Mouse (Mus musculus) inflammation-experienced regulatory T-cells, adult 6 months (primary cell): ENCODE data around the gene Dhdh. TPM values are rescaled to one million over a fixed set of nuclear protein-coding genes. Genes with fewer than 3 reads are reported as not detected.
A peak's percentile ranks its signal among the peaks of the same experiment; 100 is the strongest.
"Not testable (repeated sequence)": the region's sequence is repeated elsewhere in the genome, so short reads cannot be mapped to it uniquely, and the experiment has no call there.

Source experiments
- ATAC-seq: one replicate; pipeline ENCODE4 v1.8.0; 2017
- polyA plus RNA-seq, 3 experiments: library from polyadenylated mRNA; unstranded; fragments of 100-300 nt; shearing (Covaris generic); gene quantifications; one replicate each; pipeline ENCODE4 v1.2.1; 2017

The Dhdh gene
- polyA plus RNA-seq, 3 experiments from 2014 or later, result 1.0 to 1.1 (median 1.1) TPM

DNA sequence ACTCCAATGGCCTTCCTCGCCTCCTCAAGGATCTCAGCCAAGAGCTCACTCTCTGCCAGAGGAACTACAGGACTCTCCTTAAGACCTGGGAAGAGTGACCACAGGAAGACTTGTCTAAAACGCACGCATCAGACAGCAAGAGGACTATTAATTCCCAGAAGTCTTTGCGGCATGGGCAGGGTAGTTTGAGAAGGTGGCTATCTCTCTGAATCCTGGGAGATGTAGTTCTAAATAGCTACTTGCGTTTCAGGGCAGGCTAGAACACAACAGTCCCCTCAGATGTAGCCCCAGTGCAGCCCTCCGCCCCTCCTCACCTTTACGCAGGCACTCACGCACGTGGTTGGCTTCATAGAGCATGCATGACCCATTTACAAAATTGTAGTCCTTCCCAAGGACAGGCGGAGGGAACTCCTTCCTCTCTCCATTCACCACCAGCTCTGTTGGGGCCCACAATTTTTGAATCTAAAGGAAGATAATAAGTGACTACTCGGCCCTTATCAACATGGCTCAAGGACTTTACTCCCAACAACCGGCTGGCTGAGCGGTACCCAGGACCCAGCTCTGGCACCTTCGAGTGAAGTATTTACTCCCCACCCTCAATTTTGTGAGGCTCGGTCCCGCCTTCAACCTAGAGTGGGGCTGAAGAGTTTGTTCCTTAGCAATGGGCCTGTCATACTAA is 13.2 kb downstream of the Dhdh start:
- ATAC-seq, result no peak

DNA sequence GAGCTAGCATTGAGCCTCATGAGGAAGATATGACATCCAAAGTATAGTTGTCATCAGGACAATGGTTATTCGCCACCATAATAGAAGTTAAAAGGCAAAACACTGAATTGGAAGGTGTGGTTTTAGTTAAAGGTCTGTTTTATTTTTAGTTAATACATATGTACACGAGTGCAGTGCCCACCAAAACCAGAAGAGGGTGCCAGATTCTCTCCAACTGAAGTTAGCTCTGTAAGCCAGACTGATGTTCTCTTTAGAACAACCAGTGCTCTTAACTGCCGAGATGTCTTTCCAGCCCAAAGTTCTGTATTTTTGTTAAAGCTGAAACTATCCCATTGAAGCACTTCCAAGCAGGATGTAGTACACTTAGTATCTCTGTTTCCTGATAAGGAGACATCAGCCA is 17.7 kb downstream of the Dhdh start:
- peak; percentile 69 for ATAC-seq

DNA sequence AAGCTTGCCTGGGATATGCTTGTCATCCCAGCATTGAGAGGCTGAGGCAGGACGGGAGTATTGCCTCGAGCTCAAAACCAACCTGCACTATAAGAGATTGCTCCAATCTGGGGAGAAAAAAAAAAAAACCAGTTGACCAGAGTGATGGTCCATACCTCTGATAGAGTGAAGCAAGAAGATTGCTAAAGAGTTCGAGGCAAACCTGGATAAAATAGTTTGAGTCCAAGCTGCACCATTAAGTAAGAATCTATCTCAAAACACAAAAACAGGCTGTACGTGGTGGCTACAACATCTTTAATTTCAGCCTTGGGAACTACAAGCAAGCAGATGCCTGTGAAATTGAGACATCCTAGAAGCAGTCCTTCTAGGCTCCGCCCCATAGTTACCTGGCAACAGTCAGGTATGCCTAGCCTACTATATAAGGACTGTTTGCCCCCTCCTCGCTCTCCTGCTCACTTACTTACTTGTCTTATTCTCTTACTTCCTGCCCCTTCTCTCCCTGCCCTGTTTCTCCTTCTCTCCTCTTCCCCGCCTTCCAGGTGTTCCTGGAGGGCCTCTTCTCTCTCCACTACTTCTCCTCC is 21.4 kb downstream of the Dhdh start:
- ATAC-seq, result no peak

DNA sequence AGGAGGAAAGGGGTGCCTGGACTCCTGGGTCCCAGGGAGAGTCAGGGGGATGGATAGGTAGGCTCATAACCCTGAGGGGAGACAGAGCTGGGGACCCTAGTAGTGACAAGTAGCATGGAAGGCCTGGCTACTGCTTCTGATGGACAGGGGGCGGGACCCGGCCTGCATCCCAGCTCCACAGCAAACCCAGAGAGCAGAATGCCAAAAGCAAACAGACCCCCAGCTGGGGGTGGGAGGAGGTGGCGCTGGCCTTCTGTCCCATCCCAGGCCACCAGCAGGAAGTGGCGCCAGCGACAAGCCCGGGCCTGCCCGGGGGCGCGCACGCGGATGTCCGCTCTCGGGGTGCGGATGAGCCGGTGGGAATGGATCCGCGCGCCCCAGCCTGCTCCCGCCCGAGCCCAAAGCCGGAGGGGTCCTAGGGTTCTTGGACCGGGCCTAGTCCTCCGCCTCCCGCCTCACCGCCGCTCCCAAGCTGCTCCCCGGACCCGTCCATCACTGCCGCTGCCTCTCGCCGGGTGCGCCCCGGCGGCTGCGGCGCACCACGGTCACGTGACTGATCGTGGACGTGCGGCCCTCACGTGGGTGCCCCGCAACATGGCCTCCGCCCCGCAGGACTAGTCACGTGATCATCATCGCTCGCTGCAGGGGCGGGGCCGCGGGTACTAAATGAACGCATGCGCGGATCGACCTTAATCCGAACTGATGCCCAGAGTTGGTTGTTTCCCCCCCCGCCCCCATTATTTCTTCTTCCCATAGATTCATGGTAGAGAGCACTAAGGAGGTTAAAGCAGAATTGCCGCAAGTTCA is 22.1 kb downstream of the Dhdh start, which contains the start of gene Bax:
Gene Bax, minus strand, starts transcription at position 616 of the 807 bp plus-strand sequence.
- peak; percentile 81 for ATAC-seq

DNA sequence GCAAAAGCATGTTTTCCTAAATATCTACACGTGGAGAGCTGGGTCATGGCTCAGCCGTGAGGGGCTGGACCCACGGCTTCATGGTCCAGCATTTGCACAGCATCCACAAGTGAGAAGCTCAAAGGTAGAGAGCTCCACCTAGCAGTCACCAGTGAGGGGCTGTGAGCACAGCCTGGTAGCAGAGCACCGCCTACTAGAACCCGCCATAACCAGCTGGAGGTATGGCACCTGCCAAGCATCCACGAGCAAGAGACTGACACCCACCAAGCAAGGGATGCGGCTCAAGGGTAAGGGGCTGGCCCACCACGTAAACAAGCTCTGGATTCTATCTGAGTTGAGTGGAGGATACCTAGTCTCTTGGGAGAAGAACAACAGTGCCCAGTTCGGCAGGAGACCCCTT is 23.1 kb downstream of the Dhdh start:
- ATAC-seq, result no peak

DNA sequence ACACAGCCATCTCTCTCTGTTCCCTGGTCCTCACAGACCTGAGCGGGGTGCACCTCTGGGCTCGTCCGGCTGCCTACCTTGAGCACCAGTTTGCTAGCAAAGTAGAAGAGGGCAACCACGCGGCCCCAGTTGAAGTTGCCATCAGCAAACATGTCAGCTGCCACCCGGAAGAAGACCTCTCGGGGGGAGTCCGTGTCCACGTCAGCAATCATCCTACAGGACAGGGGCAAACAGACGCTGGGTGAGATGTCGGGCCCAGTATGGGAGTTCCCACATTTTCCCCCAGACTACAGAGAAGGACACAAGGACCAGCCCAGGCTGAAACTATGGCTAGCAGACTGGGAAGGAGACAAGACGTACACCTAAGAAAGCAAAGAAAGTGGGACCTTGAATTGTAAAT is 23.5 kb downstream of the Dhdh start:
- ATAC-seq, result no peak

DNA sequence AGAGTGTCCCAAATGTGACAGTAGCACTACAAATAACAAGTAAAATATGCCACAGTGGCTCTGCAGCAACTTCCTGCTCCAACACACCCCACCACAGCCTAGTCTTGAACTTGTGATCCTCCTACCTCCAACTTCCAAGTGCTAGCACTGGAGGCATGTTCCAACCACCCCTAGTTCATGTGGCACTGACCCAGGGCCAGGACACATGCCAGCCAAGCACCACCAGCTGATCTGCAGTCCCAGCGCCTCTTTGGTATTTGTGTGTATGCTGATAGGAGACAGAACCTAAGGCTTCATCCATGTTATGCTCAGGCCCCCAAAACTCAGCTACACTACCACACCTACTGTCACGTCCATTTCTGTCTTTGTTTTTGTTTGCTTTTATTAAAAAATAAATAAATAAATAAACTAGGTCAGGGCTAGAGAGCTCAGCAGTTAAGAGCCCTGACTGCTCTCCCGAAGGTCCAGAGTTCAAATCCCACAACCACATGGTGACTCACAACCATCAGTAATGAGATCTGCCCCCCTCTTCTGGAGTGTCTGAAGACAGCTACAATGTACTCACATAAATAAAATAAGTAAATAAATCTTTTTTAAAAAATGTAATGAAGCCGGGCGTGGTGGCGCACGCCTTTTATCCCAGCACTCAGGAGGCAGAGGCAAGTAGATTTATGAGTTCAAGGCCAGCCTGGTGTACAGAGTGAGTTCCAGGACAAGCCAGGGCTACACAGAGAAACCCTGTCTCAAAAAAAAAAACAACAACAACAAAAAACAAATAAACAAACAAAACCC is 24.4 kb downstream of the Dhdh start:
- ATAC-seq, result no peak

DNA sequence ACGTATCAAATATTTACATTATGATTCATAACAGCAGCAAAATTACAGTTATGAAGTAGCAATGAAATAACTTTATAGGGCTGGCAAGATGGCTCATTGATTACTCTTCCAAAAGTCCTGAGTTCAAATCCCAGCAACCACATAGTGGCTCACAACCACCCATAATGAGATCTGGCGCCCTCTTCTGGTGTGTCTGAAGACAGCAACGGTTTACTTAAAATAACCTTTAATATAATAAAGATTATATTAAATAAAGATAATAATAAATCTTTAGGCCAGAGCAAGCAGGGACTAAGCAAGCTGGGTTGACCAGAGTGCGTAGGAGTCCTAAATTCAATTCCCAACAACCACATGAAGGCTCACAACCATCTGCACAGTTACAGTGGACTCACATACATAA is 25.7 kb downstream of the Dhdh start:
- ATAC-seq, result not testable (repeated sequence)

DNA sequence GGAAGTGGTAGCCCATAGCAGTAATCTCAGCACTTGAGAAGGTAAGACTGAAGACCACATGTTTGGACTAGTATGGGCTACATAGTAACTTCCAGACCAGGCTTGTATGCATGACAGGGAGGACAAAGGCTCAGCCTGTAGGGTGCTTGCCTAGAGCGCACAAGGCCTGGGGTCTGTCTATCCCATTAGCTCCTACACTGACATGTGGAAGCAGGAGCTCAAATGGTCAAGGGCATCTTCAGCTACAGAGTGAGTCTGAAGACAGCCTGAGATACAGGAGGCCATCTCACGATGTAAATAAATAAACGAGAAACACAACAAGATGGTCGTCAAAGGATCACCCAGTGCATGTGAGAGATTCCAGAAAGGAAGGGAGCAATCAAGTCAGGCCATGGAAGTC is 26.3 kb downstream of the Dhdh start:
- ATAC-seq, result no peak

DNA sequence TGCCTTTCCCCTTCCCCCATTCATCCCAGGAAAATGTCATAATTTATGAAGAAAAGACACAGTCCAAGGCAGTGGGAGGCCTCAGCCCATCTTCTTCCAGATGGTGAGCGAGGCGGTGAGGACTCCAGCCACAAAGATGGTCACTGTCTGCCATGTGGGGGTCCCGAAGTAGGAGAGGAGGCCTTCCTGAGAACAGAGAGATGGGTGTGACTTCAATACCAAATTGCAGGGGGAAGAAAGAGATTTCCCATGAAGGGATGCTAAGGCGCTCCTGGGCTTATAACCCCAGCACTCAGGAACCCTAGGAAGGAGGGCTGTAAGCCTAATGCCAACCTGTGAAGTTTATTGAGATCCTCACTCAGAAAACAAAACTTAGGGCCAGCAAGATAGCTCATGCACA is 26.8 kb downstream of the Dhdh start:
- ATAC-seq, result no peak

DNA sequence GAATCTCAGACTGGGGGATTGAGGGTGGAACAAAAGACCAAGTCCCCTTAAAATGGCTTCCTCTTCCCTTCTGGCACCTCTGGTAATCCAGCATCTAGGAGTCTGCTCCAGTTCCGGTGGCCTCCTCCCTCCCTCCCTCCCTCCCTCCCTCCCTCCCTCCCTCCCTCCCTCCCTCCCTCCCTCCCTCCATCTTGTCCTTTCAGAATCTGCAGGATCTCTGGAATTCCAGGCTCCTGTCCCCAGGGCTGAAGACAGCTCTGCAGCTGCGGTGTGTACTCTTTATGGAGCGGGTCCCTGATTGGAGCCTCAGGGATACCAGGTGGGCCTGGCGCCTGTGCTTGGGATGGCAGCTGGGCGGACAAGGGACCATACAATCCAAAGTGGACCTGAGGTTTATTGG is 27.3 kb downstream of the Dhdh start:
- ATAC-seq, result no peak

DNA sequence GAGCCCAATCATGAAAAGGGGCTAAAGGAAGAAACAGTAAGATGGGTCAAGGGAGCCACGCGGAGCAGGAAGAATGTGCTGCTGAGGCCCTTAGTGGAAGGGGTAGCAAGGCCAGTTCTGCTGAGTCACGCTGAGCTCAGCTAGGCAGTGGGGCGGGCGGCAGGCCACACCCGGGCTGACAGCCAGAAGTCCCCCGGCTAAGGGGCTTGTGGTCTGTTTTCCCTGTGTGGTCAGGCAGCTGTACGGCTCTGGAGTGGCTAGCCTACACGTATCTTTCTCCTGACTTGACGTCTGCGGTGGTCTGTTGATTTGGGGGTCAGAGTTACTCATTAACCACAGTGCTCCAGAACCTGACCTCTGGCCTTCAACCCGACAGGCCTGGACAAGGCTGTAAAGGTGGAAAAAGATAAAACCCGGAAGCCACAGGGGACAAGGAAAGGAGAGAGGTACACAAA is 27.7 kb downstream of the Dhdh start:
- no peak for ATAC-seq

DNA sequence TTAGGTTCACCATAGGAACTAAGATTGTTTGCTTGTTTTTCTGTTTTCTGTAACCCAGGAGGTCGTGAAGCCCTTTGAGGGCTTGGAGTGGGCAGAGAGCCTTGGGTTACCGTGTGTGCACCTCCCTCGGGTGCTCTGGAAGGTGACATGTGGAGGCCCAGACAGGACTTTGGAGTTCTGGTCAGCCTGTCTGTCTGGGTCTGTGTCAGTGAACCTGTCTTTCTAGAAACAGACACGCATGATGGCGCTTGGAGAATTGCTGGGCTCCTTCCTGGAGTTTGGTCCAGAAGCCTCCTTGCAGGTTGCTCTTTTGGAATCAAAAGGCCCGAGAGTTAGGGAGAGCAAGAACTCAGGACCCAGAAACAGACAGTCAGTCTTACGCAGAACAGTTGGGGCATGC is 28.2 kb downstream of the Dhdh start:
- no peak for ATAC-seq

DNA sequence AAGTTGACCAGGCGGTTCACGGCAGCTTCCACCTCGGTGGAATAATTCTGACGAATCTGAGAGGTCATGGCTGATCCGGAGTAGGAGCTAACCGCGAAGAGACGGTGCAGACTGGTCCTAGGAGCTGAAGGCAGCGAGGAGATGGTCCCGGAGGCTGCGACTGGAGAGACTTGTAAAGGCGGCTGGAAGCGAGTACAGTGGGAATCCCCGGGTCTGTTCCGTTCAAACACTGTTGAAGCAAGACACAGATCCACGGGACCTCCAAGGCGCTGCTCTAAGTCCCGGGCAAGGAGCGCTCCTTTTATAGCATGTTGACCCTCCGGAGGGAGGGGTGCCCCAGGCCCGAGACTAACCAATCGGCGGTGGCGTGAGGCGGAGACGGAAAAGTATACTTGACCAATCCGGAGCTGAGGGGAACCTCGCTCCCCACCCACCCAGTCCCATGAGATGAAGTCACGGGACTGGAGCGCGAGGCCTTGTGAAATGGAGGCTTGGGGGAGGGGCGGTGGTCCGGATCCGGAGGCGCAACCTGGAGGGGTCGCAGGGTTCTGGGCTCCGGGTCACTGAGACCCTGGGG is 29.0 kb downstream of the Dhdh start, which contains the start of gene Ftl1:
Gene Ftl1, minus strand, starts transcription at position 321 of the 577 bp plus-strand sequence.
- ATAC-seq, result peak; percentile 85

DNA sequence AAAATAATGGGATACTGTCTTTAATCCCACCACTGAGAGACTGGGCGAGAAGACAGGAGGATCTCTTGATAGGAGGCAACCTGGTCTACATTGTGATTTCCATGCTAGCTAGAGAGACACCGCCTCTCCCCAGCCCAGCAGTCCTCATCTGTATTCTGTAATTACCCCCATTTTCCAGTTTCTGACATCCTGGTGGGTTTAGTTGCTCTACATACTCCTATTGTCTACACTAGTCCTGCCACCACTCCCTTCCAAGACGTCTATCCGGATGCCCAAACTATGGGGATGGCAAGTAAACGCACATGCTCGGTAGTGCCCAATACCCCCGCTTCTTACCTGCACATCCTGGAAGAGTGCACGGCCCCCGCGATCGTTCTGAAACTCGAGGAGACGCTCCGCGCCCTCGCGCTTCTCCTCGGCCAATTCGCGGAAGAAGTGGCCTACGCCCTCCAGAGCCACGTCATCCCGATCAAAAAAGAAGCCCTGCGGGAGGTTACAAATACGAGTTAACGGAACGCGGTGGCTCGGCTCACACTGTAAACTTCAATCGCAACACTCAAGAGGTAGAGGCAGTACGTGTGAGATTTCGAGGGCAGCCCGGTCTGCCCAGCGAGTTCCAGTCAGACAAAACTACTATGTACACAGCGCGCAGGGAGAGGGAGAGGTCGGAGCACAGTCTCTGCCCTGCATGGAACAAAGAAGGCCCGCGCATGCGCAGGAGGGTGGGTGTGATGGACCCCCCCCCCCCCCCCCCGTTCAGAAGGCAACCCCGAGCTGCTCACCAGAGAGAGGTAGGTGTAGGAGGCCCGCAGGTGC is 29.6 kb downstream of the Dhdh start:
- peak; percentile 41 for ATAC-seq

DNA sequence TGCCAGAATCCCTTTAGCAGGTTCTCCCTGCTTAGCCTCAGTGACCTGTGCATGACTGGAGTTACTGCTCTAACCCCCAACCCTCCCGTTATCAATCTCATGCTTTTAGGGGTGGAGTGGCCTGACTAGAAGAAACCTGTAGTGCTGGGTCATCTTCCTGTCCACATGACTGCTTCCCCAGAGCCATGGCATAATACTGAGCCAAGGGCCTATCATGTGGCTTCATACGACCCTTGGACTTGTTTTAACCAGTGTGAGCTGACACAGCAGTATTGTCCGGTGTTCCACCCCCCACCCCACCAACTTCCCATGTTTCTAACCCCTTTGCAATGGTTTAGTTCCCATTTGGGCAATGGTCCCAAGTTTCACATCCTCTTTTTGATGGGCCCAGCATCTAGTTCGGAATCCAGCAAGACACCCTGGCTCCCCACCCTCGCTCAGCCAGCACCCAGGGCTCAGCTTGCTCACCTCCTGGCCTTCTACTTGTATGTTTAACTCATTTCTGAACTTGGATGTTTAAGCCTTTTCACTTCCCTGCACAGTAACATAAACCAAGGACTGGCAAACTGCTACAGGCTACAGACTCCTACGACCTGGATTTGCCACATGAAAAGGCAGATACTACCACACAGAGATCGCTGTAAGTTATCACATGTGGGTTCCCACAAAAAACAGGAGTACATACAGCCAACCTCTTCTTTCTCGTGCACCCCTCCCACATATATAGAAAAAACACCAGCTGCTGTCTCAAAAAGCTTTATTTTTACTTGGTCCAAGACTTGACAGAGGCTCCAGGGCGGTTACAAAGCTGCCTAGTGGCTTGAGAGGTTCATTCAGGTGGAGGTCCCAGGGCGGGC is 31.2 kb downstream of the Dhdh start:
- ATAC-seq, result no peak

DNA sequence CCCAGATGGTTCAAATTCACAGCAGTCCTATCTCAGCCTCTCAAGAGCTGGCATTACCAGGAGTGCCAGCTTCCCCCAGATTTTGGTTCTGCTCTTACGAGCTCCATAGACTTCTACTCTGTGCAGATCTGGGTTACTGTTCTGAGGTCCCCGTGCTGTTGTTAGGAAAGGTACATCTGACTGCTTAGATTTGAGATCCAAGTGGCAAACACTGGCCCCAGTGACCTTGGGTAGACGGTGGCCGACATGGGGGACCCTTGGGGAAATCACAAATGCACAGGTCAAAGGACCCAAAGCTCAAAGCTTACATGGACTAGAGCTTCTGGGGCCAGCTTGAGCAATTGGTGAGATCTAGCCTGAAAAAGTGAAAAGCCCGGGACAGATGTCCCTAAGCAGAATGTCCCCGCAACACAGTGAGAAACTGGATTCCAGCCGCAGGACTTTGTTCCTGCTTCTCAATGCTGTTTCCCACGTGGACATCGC is 31.8 kb downstream of the Dhdh start:
- ATAC-seq, result no peak

DNA sequence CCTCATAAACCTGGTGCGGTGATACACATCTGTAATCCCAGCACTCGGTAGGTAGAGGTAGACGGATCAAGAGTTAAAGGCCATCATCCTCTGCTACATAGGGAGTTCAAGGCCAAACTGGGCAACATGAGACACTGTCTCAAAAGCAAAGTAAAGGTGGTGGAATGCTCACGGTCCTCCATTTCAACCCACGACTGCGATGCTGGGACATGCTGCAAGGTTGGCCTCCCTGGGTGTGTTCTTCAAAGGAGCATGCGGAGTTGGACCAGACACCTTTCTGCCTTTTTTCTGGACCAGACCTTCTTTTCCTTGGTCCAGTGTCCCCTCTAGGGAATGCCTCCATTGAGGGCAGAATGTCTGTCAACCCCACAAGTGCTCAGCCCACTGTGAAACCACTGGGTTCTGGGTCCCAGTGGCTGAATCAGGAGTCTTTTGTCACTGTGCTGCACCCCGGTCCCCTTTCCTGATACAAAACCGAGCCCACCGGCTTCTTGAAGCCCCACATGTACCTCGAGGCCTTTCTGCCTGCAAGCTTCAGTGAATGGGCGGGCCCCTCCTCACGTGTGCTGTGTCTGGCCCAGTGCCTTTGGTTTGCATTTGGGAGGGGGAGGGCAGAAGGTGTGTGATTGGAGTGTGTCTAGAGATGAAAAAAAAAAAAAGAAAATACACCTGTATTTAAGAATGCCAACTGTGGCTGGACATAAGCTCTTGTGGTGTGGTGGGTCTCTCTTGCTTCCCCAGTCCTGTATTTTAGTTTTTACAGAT is 32.5 kb downstream of the Dhdh start:
- no peak for ATAC-seq

DNA sequence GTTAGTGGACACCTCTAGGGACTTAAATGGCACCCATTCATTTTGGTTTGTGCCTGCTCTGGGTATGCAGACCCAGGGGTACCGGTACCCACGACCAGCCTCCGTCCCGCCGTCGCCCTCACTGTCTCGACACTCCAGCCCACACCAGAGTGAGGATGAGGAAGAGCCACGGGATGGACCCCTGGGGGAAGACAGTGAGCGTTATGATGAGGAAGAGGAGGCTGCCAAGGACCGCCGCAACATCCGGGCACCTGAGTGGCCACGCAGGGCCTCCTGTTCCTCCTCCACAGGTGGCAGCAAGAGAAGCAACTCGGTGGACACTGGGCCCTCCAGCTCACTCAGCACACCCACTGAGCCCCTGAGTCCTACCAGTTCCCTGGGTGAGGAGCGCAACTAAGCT is 33.6 kb downstream of the Dhdh start:
- ATAC-seq, result no peak
